Mouse (Mus musculus): ENCODE data around the gene Rbck1. TPM values are rescaled to one million over a fixed set of nuclear protein-coding genes. Genes with fewer than 3 reads are reported as not detected.

The Rbck1 gene
- polyA plus RNA-seq, 1 experiment, result 76.2 TPM

- no peak for TF ChIP-seq CTCF (IDR thresholded peaks at IDR 0.05; ENCODE audit: control insufficient read depth, insufficient read depth, insufficient replicate concordance, low read depth, low read length)
- no peak for TF ChIP-seq POLR2A (IDR thresholded peaks at IDR 0.05; ENCODE audit: control insufficient read depth, low read depth, low read length)
- no peaks in the 10 kb centered on the region for H3K27me3 ChIP-seq (ENCODE audit: control insufficient read depth, insufficient read depth, low read length)
- no peak overlapping the region for H3K4me3 ChIP-seq (ENCODE audit: control insufficient read depth, low read depth, low read length)
- peaks cover 3% of the 10 kb centered on the region; the same call in 1 of the 2 replicates for H3K4me1 ChIP-seq (ENCODE audit: control insufficient read depth, insufficient read depth, low read length)
- no peaks in the 10 kb centered on the region; the same call in none of the 2 replicates for H3K36me3 ChIP-seq (ENCODE audit: control insufficient read depth, insufficient read depth, low read length)
- H3K27ac ChIP-seq (ENCODE audit: control insufficient read depth, insufficient read depth, low read depth, low read length), result no peak overlapping the region
Observed at GRCm38 (mm10) chr2:152287560-152287959, 44.9 kb downstream of the Rbck1 start.

- Histone ChIP-seq H3K36me3 (ENCODE audit: control insufficient read depth, insufficient read depth, low read length) (no peaks in the 10 kb centered on the region; the same call in none of the 2 replicates), H3K4me1 (ENCODE audit: control insufficient read depth, insufficient read depth, low read length) (no peaks in the 10 kb centered on the region), H3K4me3 (ENCODE audit: control insufficient read depth, low read depth, low read length) (no peak overlapping the region), H3K27ac (ENCODE audit: control insufficient read depth, insufficient read depth, low read depth, low read length) (no peak overlapping the region), H3K27me3 (ENCODE audit: control insufficient read depth, insufficient read depth, low read length) (no peaks in the 10 kb centered on the region)
- TF ChIP-seq POLR2A (IDR thresholded peaks at IDR 0.05; ENCODE audit: control insufficient read depth, low read depth, low read length) (no peak), CTCF (IDR thresholded peaks at IDR 0.05; ENCODE audit: control insufficient read depth, insufficient read depth, insufficient replicate concordance, low read depth, low read length) (no peak)
Observed at GRCm38 (mm10) chr2:152281407-152281806, 51.0 kb downstream of the Rbck1 start.

GRCm38 (mm10) chr2:152273639-152274038 is 58.8 kb downstream of the Rbck1 start:
- Histone ChIP-seq H3K27me3 (ENCODE audit: control insufficient read depth, insufficient read depth, low read length) (no peaks in the 10 kb centered on the region), H3K4me1 (ENCODE audit: control insufficient read depth, insufficient read depth, low read length) (no peaks in the 10 kb centered on the region), H3K27ac (ENCODE audit: control insufficient read depth, insufficient read depth, low read depth, low read length) (no peak overlapping the region), H3K4me3 (ENCODE audit: control insufficient read depth, low read depth, low read length) (no peak overlapping the region), H3K36me3 (ENCODE audit: control insufficient read depth, insufficient read depth, low read length) (peaks cover 1% of the 10 kb centered on the region)
- no peak for TF ChIP-seq POLR2A (IDR thresholded peaks at IDR 0.05; ENCODE audit: control insufficient read depth, low read depth, low read length)
- TF ChIP-seq CTCF (IDR thresholded peaks at IDR 0.05; ENCODE audit: control insufficient read depth, insufficient read depth, insufficient replicate concordance, low read depth, low read length), result no peak

Other genes with a start within 250 kb of the Rbck1 start
- 131 and 135 TPM in 2 replicates for gene Srxn1, start 227.1 kb downstream of the Rbck1 start, polyA plus RNA-seq (2012; rRNA removed)
- gene Tcf15, start 189.1 kb downstream of the Rbck1 start, polyA plus RNA-seq (2012; rRNA removed), result 0.53 and 0.96 TPM in 2 replicates
- 7.2 and 10.3 TPM in 2 replicates for gene Csnk2a1, start 105.8 kb downstream of the Rbck1 start, polyA plus RNA-seq (2012; rRNA removed)
- gene Tbc1d20, start 38.8 kb downstream of the Rbck1 start, polyA plus RNA-seq (2012; rRNA removed), result 236 and 271 TPM in 2 replicates
- gene Trib3, start 11.4 kb upstream of the Rbck1 start, polyA plus RNA-seq (2012; rRNA removed), result 0.16 and 0.26 TPM in 2 replicates
- gene Nrsn2, start 44.0 kb upstream of the Rbck1 start, polyA plus RNA-seq (2012; rRNA removed), result 0.85 and 0.97 TPM in 2 replicates
- 5.9 and 6.2 TPM in 2 replicates for gene Sox12, start 65.4 kb upstream of the Rbck1 start, polyA plus RNA-seq (2012; rRNA removed)
- 2.5 and 2.8 TPM in 2 replicates for gene Zcchc3, start 82.4 kb upstream of the Rbck1 start, polyA plus RNA-seq (2012; rRNA removed)
- 54.7 and 73.0 TPM in 2 replicates for gene 6820408C15Rik, start 82.9 kb upstream of the Rbck1 start, polyA plus RNA-seq (2012; rRNA removed)
- 1.4 TPM in 1 of 2 replicates, not detected in the other for gene Defb23, start 132.0 kb upstream of the Rbck1 start, polyA plus RNA-seq (2012; rRNA removed)
- 0.28 and 0.52 TPM in 2 replicates for gene Defb20, start 144.4 kb upstream of the Rbck1 start, polyA plus RNA-seq (2012; rRNA removed)
- 7.6 TPM in 1 of 2 replicates, not detected in the other for gene Defb22, start 157.5 kb upstream of the Rbck1 start, polyA plus RNA-seq (2012; rRNA removed)
- 4.3 TPM in 1 of 2 replicates, not detected in the other for gene Defb26, start 179.0 kb upstream of the Rbck1 start, polyA plus RNA-seq (2012; rRNA removed)
- 108 TPM in 1 of 2 replicates, not detected in the other for gene Defb28, start 185.6 kb upstream of the Rbck1 start, polyA plus RNA-seq (2012; rRNA removed)
- gene Defb29, start 207.4 kb upstream of the Rbck1 start, polyA plus RNA-seq (2012; rRNA removed), result not detected in 2 replicates
- not detected in 2 replicates for gene Gm17416, start 236.7 kb upstream of the Rbck1 start, polyA plus RNA-seq (2012; rRNA removed)
- 4.1 and 4.5 TPM in 2 replicates for gene Defb21, start 240.1 kb upstream of the Rbck1 start, polyA plus RNA-seq (2012; rRNA removed)
- gene Defb19, start 247.7 kb upstream of the Rbck1 start, polyA plus RNA-seq (2012; rRNA removed), result 710 and 946 TPM in 2 replicates